Mouse (Mus musculus) embryonic fibroblast, embryonic 13.5 days (primary cell): ENCODE measurements at regions not wholly inside any gene's neighbourhood (a gene's known extent, or its start where the extent isn't known, plus 50 kb on each side); places are given as distances from the start of the nearest gene placed in this dataset.

Experiments
- CTCF ChIP-seq: IDR thresholded peaks from 2 replicates; pipeline ENCODE4 v1.5.1; 2011; ENCODE audit warnings: mild to moderate bottlenecking, control low read depth, low read length, moderate library complexity, borderline replicate concordance; ENCODE audit not compliant: insufficient read depth
- POLR2A ChIP-seq: IDR thresholded peaks from 2 replicates; pipeline ENCODE4 v1.6.1; 2011; ENCODE audit warnings: low read depth, mild to moderate bottlenecking, control low read depth, low read length, moderate library complexity

DNA sequence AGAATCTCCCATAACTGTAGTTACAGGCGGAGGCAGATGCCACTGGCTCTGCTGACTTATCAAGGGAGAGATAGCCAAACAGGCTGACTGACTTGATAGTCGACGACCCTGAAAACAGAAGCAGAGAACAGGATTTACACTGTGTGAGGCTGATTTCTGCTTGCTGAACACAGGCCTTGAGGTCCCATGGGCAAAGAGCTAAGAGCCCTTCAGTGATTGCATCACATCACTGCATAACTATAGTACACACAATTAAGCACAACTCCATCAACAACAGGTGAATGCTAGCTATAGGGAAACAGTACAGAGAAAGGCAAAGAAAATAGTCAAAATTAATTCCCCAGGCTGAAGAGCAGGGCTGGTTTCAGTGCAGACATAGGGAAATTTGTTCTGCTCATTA, 203.3 kb downstream of the Irs2 start:
- no peak for TF ChIP-seq CTCF
- no peak for TF ChIP-seq POLR2A
